Mouse (Mus musculus) thymus, postnatal 10 days (tissue): ENCODE data around the gene Dnah14.

Experiments
- DNase-seq, 2 experiments: peaks; one replicate each; pipeline ENCODE4 v3.0.0; 2021; ENCODE audit warnings: low spot score in 2 of 2

Dnah14 gene

DNA sequence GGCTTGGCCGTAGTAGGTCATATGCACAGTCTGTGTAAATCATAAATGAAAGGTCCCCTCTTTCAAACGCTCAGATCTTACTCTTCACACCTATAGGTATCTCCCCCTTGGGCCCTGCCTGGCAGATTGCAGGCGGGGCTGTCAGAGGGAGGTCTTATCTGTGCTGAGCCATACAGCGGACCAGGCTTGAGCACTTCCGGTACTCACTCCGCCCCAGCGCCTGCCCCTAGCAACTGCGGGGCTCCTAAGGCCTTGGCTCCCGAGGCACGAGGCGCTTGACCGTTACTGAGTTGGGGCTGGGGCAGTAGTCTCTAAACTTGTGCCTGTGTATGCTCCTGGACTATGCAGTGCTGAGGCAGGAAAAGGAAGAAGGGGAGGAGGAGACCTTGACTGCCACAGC is at the start of gene Dnah14:
Gene Dnah14 (plus strand): TSS at position 238 of the 400 bp plus-strand sequence.
- DNase-seq: no peak

DNA sequence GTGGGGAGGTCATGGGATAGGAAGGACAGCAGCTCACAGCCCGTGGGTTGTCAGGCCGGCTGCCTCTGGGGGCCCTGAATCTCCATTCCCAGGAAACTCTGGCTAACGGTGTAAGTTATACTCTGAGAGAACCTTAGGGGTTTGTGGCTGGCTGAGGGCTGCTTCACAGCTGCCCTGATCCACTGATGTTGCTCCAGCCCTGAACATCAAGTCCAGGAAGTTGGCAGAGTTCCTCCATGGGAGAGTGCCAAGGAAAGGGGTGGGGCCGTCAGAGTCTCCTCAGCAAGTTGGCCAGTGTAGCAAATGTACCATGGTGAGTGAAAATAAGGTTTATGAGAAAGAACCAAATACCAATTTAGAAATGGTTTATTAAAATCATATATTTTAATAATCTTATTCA is 47.0 kb upstream of the Dnah14 start:
- DNase-seq: no peak

DNA sequence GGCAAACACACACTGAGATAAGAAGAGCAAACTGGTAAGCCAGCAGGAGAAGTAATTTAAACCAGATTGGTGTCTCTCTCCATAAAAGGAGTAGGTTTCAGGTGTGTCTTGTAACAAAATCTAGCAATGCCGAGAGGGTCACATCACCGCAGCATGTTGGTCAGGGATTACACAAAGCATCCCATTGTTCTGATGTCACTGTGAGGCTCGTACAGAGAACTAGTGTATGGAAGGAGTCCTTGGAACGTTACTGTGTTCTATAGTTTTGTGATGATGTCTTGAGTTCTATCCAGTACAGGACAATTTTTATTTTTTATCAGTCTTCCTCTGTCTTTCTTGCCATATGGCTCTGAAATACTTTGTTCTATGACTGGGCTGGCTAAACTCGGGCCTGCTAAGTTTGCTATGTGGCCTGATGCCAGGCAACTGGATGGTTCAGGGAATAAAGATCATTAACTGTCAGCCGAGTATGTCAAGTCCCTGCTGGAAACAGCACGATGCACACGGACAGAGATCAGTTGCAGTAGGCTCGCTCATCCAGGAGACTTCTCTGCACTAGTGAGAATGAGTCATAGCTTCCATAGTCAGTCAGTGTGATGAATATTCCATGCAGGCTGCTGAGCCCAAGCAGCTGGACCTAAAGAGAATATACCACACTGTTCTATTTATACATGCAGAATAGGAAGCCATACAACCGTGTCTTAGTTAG is 41.0 kb upstream of the Dnah14 start:
- DNase-seq: no peak

DNA sequence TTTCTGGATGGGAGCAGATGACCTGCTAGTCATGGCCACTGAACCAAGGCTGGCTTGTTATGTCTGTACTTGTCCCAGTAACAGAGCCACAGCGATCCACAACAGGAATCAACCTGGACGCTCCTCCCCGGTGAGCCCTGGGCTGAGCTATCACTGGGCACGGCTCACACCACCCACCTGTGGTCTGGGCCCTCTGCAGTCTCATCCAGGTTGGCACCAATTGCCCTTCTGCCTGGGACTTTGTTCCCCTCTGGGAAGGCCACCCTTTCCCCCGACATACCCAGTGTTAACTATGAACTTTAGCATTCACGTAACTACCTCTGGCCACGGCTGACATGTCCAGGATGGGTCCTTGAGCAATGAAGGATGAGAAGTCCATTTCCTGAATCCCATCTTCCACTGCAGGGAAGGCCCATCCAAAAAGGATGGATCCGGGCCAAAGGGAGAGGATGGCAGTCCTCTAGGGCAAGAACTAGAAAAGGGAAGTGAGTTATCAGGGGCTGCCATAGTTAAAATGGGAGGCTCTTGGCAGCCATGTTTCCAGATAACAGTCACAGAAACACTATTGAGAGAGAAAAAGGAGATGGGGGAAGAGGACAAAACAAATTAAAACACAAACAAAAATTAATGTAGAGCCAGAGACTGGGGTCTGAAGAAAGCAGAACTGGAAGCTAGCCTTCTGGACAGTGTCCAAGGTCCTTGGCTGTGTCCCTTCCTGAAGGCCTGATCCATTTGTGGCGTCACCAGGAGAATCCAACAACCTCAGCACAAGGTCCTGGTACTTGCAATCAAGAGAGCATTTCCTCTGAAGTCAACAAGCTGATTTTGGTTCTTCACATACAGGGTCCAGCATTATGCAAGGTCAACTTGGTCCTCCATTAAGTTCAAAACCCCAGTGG is 38.5 kb upstream of the Dnah14 start:
- no peak for DNase-seq

DNA sequence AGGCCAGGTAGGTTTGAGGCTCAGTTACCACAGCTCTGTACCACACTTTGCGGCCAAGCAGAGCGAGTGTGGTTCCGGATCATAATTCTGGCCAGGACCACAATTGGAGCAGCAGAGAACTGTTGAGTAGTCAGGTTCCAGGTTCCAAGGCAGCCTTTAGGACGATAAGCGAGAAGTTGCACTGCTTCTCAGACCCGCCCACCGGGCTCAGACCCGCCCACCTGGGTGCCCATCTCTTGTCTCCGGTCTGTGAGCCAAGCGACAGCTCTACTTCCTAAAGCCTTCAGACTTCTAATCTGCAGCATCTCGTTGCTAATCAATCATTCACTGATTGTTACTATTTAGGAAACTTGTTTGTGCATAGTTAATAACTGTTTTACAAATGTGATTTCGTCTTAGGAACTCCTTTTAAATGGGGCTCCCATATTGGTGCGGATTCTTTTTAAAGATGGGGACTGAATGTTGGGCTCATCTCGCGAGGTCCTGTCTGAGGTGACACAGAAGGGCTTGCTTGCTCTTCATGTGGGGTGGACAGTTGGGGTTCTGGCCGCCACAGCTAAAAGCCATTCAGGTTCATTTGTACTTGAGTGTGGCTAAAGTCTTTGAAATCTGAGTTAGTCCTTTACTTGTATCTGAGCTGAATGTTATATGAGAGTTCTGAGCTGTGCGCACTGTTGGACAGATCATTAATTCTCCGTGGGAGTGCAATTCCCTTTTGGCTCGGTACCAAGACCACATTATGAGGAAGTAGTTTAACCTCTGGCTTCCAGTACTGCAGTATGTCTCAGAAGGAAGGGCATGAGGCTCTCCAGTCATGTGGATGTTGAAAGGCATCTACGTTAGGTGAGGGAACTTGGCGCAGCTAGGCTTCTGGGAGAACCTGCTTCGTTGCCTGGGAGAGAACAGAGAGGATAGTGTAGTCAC is 36.3 kb upstream of the Dnah14 start:
- no peak for DNase-seq

DNA sequence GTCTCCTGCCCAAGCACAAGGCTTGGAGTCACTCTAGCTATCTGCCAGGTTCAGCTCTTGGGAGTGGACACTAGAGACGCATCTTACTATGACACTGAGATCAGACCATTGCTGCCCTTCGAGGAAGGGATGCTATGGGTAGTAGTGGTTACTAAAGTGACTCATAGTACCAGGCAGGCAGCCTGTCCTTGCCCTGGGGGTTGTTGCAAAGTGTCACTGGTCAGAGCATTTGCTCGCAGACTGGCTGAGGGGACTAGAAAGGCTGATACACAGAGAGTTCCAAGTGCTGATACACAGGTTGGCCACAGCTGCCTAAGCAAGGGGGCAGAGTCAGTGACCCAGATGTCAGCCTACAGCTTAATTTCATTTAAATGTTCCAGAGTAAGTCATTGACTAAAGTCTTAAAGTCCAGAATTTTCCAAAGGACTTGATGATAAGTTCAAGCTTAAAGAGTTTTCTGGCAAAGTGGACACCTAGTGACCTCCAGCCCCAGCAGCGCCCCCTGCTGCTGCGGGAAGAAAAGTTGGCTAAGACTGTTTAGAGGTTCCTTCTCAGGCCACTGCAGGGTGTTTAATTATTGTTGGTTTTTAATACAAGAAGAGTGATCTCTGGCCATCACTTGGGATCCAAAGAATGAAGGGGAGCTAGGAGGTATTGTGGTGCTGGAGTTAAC is 32.5 kb upstream of the Dnah14 start:
- no peak for DNase-seq

DNA sequence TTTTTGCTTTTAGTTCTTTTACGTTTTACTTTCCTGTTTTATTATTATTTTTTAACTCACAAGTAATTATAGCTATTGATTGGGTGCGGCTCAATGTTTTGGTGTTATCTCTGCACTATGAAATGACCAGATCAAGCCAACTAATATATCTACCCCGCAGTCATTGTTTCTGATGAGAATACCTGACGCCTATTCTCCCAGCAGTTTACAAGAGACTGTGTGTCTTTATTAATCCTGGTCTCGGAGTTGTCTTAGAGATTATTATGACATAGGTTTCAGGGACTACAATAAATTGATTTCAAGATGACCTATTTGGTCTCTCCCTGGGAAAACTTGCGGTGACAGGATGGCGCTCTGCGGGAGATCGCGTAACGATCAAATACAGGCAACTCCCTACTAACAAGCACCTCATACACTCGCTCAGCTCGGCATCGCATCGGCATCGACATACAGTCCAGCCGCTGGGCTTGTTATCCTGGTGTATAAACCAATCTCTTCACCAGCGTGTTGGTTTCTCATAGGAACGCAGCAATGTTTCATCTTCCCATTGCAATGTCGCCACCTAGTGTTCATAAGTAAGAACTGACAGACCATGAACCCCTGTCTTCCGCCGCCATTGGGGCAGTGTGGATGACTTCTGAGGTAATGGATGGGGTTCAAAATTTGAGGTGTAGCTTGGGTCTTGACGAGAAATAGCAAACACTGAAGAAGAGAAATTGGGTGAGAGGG is 31.2 kb upstream of the Dnah14 start:
- peak; percentile 35 to 66 for DNase-seq

DNA sequence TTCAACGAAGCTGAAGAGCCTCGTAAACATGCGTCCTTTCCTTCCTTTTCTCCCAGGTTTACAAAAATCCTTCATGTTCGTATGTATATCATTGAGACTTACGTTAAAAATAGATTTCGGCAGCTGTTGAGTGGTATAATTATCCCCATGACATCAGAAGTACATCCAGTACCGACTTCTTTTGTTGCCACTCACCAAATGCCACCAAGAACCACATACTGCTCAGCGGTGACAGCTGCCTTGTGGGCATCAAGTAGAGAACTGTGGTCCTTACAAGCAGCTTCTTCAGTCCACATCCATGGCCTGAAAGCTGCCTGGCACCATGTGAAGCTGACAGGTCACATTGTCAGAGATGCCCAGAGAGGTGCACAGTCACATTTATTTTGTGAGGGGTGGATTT is 26.4 kb upstream of the Dnah14 start:
- DNase-seq: no peak

DNA sequence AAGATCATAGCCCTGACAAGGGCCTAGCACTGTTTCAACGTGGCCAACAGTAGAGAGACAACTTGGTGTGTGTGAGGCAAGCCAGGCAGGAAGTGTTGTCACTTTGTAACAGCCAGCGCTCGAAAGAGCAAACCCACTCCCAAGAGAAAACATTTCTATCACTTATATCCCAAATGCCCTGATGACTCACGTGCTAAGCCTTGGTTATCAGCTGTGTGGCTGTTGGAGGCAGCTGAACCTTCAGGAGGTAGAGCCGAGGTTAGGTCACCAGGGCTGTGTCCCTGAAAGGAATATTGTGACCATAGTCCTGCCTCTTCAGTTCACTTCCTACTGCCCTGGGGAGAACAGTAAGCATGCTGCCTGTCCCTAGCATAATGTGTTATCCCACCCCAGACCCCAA is 25.5 kb upstream of the Dnah14 start:
- DNase-seq: no peak

DNA sequence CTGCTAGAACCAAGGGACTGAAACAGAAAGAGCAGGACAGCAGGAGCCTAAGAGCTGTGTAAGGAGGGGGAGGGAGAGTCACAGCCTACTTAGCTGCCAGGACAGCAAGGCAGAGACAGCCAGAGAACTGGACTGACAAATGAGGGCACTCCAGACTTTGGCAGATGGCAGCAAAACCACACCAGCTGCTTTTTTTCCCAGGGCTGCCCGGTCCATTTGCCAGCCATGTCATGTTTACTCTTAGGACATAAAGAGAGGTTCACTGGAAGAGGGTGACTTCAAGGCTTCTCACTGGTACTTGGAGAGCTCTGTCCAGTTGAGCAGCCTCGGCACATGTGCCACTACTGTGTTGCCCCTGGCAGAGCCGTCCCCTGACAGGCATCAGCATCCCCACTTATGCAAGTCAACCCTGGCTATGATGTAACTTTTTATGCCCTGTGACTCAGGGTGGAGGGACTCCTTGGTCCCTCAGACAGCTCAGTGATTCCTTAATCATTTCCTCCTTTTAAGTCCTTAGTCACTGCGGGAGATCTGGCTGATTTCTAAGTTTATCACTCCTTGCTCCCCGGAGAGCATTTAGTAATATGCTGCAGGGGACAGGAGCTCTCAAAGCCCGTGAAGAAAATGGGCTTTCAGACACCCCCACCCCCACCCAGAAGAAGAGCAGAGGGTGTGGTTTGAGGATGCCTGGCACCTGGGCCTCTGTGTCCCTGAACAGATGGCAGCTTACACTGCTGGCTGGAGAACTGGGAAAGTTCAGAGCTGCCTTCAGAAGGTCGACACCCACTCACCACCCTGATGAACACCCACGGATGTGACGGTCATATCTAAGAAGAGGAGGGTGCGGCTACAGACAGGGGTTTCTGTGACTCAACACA is 23.6 kb upstream of the Dnah14 start:
- no peak for DNase-seq

DNA sequence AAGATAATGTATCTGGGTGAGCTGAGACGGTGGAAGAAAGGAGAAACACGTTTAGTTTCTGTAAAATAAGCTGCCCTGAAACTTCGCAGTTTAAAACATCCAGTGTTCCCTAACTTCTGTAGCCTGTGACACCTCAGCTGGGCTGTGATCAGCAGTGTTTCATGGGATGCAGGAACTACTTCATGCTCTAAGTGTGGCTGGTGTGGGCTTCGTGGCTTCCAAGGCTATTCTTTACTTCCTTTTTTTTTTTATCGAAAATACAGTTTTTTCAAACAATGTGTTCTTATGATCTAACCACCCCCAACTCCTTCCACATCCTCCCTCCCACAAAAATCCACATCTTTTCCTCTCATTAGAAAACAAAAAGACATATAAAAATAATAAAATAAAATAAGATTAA is 20.9 kb upstream of the Dnah14 start:
- DNase-seq: no peak

DNA sequence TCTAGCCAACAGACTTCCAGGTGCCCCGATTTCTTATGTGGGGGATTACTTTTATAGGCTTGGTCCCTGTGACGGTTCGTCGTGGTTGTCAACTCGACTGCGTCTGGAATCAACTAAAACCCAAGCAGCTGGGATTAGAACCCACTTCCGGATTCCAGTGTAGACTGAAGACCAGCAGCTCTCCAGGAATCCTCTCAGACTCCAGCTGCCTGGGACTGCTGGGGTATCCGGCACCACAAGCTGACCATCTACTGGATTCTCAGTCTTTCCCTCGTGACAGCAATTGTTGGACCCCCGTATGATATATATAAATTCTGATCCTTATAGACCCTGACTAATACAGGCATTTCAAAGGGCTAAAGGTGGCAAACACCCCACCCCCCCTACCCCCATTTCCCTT is 16.7 kb upstream of the Dnah14 start:
- no peak for DNase-seq

DNA sequence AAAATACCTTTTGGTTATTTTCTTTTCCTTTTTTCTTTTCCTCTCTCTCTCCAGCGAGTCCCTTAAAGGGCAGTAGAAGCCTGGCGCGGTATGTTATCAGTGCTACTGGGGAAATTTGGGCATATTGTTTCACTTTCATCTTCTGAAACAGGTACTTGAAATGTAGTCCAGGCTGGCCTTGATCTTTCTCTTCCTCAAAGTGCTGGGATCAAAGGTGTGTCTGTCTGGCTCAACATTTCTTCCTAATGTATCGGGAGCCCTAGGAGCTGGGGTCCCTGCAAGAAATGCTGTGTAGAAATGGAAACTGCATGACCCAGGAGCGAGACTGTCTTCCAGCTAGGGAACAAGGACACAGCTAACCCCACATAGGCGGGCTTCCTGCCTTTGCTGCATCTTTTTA is 16.0 kb upstream of the Dnah14 start:
- no peak for DNase-seq

DNA sequence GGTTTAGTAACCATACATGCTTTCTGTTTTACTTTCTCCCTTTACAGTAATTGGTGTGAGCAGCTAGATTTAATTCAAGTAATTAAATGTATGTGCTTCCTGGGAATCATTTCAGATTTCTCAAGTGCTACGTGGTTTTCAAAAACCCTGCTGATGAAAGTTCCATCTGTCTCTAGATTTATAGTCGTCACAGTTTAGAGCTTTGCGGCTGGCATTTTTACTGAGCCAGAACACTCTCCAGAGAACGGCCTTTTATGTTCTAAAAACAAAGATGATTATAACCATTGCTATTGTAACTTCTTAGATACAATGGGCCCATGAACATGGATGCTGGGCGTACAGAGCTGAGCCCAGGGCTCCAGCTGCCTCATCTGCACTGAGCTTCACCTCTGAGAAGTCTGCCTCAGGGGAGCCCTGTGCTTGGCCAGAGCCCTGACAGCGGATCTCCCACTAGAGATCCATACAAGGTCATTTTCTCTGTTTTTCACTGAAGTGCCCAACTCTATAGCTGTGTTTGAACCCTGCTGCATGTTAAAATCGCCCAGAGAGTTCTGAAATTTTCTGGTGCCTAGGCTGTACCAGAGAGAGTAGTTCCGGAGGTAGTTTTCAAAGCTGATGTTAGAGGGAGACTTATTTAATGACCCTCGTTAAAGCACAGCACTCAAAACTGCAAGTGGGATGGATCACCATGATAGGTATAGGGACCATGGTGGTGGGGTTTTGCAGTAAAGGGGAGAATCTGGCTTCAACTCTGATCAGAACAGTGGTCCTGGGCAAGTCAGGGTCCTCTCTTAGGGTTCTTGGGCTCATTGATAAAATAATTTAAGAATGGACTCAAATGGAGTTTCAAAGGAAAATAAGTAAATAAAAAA is 15.2 kb upstream of the Dnah14 start:
- DNase-seq: no peak

DNA sequence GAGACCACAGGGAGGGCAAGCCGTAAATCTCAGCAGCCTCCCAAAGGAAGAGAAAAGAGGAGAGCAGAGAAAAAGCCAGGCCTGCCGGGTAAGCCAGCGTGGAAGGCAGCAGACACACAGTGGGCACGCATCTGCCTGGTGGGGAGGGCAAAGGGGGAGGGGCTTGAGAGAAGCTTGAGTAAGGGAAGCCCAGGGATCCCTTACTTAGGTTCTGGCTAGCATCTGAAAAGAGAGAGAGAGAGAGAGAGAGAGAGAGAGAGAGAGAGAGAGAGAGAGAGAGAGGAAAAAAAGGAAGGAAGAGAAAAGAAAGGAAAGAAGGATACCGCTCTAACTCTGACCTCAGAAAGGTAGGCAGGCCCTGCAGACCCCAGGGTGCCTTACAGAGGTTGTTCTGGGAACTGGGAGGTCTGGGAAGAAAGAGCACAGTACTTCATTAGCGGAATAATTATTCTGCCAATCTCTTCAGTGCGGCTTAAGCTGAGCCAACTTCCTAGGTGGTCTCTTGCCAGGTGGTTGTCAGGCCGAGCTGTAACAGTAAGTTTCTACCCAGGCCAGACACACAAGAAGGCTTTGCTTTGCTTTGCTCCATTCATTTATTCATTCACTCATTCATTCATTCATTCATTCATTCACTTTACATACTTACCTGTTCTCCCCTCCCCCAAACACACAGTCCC is 14.5 kb upstream of the Dnah14 start:
- no peak for DNase-seq

DNA sequence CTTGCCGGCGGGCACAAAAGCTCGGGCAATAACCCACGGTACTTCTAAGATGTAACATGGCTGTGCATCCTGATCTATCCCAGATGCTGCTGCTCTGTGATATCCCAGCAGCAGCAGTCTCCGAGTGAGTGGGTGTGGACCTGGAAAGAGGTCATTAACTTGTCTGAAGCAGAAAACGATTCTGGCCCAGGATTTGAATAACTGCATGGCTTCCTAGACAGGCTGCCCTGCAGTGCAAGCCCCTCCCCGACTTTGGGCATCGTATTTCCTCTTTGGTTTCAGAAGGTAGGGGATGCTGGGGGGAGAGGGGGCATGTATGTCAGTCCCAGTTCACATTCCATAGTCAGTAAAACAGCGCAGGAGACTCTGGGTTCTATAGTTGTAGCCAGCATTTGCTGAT is 6.9 kb upstream of the Dnah14 start:
- no peak for DNase-seq

DNA sequence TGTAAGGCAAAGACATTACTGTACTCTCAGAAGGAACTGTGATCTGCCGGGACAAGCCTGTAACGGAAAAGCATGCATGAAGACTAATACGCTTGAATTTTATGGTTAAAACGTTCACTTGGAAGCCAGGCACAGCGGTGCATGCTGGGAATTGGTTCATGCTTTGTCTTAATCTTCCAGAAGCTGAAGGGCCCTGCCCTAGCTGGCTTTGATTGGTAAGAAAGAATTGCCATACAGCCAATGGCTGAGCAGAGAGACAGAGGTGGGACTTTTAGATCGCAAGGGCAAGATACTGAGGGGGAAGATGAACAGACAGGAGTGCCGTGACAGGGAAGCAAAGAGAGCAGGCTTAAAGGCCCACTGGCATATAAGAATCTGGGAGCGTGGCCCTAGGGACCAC is 6.8 kb downstream of the Dnah14 start:
- DNase-seq: no peak

DNA sequence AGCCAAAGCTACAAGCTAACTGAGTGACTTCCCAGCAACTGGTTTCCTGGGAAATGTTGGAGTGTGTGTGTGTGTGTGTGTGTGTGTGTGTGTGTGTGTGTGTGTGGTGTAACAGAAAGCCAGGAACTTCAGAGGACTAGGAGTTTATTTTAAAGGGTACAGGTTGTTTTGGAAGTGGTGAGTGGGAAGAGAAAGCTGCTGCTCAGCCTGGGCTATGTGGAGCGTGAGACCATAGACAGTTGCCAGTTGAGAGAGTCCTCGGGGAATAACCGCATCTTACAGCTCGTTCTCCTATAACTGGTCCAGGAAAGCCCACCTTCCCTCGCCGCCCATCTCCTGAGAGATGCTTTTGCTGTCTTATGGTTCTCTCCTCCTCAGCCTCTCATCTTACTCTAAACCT is 12.8 kb downstream of the Dnah14 start:
- no peak for DNase-seq
